Mouse (Mus musculus) 3134 (cell line): Measurements from ENCODE around the gene Serp2.

Source experiments
- DNase-seq: peaks from one replicate; pipeline ENCODE4 v3.0.0-alpha.2; 2011; ENCODE audit warnings: low spot score; ENCODE audit not compliant: insufficient read length; ENCODE audit errors: extremely low read depth

The Serp2 gene

DNA sequence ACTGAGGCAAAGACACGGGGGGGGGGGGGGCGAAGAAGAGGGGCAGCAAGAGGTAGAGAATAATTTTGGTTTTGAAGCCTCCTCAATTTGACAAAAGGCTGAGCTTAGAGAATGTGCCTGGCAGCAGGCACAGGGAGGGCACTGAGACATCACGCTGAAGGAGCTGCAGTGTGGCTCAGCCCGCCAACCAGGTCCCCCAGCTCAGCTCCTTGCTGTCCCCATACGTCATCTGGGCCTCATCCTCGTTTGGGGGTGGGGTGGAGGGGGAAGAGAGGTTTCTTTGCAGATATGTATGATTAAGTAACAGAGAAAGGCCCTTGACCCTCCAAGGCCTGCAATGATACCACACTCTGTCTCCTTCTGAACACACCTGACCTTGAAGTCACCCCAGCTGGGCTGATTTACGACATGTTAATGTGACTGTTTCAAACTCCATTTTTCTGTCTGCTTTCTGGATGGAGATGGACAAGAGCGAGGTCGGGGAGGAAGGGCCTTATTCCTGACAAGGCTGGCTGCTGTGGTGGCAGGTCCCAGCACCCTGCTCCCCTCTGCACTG lies 28.9 kb downstream of the Serp2 start:
- DNase-seq, result no peak

DNA sequence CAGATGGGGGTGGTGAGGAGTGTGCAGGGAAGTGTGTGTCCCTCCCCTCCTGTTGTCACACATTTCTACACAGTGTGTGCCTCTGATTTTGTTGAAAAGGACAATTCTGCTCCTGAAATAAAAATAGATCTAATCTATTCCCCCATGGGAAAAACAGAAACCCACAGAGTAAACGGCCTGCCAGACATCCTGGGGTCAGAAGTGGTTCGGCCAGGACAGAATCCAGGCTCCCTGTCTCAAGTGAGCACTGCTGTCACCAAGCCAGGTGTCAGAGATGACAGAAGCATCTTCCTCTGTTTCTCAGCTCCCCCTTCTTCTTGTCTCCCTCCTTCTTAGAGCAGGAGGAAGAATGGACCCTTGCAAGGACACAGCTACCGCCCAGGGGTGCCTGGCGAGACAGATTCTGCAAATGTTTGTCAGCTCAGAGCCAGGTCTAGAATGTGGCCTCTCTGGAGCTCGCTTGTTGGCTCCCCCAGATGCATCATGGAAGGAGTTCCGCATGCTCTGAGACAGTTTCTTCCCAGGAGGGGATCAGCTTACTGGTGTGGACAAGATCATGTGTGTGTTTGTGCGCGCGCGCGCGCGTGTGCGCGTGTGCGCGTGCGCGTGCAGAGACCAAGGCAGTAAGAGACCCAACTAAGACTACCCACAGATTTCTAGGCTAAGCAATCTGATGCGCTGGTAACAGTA lies 29.5 kb downstream of the Serp2 start:
- DNase-seq, result no peak

DNA sequence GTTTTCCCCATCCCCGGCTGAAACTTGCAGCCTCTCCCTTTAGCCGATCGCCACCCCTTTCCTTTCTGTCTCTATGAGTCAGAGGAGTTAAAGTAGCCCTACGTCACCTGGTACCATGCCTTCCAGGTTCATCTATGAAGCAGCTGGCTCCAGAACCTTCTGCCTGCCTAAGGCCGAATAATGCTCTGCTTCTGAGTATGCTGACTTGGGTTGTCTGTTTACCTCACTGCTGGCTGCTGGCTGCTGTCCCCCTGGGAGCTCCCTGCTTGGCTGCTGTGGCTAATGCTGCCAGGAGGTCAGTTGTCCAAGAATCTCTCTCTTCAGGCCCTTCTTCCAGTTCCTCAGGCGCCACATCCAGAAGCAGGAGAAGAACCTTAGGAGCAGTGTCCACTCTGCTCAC lies 30.2 kb downstream of the Serp2 start:
- DNase-seq, result peak; percentile 44

DNA sequence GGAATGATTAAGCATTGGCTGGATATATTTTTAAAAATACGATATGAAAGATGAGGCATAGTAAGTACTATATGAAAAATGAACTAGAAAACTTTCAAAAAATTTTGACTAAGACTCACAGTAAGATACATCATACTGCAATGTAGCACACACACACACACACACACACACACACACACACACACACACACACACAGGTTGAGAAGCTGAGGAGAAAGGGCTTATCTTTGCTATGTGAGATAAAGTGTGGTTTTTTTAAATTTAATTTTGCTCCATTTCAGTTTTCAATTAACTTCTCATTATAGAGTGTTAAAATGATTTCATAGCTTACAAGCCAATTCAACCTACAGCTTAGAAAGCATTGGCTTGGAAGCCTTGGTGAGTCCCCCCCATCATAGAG lies 33.3 kb downstream of the Serp2 start:
- no peak for DNase-seq

DNA sequence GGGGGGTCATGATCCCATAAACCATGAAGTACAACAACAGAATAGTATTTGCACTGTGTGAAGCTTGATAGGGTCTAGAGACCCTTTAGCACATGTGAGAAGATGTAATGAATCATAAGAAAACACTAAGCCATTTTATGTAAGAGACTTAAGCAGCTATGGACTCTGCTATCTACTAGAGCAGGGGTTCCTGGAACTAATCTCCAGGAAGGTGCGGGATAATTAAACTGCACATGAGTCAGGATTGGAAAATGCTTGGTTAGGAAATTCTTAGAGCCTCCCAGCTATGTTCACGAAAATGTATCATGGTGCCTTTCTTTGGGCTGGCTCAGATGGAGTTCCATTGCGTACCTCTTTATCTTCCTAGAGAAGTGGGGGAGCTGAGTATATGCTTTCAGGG lies 35.4 kb downstream of the Serp2 start:
- DNase-seq, result no peak

DNA sequence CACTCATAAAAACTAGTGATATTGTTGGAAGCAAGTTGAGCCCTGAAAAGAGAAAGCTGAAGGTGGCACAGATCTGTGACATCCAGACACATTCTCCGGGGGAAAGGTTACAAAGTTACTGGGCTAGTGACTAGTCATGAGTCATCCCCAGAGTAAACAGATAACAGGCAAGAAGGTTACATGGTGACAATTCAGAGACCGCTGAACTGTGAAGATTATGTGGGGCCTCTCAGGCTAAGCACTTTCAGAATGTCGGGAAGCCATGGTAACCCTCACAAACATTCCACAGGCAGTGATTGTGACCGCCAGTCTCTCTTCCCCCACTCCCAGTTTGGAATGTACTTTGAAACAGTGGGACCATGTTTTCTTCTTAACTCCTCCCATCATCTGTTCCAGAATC lies 36.1 kb downstream of the Serp2 start:
- peak; percentile 32 for DNase-seq

DNA sequence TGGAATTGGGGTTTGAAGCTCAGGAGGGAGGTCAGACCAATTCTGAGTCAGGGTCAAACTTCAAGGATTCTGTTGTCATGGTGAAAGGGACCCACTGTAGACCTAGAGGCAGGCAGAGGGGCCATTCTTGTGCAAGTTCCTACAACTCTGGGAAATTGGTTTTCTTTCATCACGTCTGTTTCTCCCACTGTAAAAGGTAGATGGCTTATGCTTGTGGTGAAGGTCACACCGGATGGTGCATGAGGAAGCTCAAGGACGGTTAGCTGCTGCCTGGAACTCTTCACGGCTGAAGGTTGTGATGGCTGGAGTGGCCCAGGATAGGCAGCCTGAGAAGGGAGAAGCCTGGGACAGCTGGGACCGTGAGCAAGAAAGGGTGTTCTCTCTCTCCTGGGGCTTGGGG lies 38.5 kb downstream of the Serp2 start:
- DNase-seq, result no peak

DNA sequence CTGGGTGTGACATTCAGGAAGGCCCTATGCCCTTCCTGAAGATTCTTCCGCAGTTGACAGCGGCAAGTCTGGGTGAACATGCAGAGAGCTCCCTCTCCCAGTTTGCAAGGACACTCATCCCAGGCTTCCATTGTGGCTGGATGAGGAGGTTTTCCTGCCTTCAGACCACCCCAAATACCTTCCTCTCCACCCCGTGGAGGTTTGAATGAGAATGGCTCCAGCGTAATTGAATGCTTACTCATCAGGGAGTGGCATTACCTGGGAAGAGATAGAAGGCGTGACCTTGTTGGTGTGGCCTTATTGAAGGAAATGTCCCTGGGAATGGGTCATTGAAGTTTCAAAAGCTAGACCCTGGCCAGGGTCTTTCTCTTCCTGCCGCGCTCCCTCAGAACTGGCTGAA lies 41.1 kb downstream of the Serp2 start:
- no peak for DNase-seq

DNA sequence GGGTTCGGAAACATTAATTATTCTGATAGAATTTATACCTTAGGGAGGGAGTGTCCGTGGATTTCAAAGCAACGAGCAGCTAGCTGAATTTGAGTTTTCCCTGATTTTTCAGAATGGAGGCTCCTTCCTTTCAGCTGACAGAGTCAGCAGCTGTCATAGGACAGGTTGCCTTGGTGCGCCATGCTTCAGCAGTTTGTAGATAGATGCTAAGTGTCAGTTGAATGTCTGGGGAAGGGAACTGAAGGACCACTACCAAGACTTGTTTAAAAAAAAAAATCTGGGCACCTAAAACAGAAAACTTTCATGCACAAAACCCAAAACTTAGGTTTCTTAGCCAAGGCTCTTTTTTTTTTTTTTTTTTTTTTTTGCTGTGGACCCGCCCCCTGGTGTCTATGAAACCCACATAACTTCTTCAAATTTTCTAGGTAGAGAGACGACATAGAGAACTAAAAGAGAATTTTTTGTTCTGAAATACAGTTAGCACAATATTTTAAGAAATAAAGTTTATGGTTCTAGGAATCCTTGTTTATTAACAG lies 42.6 kb downstream of the Serp2 start:
- no peak for DNase-seq

DNA sequence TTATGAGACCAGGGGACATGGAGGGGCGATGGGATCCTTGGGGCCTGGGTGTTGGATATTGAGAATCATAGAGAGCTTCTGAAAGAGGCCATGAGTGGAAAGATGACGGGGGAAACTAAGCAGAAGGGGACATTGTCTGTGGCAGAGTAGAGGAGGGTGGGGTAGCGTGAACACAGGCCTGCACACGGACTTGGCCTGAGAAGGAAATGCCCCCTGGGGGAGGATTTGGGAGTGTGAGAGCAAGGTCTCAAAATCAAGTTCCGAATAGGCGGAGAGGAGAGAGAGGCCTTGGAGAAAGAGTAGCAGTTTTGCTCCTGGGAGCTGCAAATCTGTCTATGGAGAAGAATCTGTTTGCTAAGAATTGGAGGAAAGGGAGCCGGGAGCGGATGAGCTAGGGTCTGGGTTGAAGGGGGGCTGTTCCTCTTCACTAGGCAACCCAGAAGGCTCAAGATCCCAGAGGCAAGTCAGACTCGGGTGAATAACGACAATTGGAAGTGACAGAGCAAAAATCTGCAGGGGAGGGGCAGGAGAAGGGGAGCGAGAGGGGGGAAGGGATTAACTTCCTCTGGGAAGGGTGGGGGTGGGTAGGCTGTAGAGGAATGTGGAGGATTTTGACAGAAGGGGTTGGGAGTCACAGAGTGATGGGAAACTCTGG lies 43.2 kb downstream of the Serp2 start:
- no peak for DNase-seq

DNA sequence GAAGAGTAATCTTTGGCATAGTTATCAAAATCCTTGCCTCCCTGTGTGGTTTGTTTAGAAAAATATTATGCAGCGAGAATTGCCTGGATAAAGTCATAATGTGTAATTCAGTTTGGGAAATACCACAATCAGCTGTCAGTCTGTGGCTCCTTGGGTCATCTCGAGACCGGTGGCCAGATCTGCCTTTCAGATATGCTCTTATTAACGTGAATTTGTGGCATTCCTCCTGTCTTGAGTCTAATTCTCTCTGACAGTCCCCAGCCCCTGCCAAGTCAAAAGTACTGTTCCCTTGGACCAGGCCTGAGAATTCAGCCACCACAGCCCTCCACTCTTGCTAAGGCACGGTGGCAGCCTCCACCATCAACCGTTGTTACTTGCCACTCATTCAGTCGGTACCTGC lies 44.7 kb downstream of the Serp2 start:
- no peak for DNase-seq

DNA sequence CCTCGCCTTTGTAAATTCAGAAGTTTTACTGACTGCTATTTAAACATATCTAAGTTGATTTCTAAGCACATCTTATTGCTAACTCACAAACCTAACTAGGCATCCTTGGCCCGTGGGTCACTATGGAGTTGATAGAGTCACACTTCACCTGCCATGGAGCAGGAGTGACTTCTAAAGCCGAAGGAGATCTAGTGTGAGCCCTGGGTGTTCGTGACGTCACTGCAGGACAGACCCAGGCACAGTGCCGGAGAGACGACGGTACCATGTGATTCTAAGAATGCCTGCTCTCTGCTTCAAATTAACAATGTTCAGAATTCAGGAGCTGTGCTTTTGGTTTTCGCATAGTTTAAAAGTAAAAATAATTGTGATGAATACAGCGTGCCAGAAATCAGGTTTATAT lies 48.0 kb downstream of the Serp2 start:
- DNase-seq, result no peak

DNA sequence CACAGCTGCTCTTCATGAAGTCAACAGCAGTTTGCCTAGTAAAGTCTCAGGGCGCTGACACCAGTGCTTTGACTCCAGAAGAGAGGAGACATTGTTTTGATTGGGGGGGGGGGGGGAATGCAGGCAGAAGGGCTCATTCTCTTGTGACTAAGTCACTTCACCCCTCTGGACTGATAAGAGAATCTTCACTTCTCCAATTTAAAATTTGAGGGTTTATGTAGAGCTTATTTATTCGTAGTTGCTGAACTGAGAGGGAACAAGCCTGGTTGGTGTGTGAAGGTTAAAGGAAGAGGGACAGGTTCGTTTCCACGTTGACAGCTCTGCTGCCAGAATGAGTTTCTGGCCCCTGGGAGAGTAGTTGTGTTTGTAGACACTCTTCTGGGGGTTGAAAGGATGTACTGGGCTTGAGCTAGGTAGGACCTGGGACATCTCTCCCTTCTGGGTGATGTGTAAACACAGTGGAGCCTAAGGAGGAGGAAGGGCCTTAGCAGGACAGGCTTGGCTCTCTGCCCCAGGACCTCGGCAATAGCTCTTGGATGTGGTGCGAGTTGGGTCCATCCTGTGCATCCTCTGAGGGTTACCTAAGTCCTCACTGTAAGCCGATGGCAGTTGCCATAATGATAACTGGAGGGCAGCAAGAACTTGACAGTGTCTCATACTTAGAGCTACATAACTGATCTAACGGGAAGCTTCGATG lies 48.7 kb downstream of the Serp2 start:
- no peak for DNase-seq

DNA sequence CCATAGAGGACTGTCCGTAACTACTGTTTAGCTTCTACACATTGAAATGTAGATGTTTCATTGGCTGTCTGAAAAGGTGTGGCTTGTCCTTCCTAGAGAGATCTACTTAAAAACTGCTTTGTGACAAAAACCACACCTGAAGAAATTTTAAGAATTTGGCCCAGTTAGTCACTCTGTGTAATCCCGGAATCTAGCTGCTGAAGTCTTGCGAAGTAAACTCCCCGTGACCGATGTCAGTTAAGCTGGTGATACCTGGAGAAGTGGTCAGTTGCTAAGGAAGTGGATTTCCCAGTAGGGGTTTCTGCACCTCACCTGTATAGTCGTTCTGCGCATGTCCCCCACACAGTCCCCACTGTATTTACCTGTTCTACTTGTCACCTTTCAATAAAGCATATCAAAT lies 49.3 kb downstream of the Serp2 start:
- no peak for DNase-seq

DNA sequence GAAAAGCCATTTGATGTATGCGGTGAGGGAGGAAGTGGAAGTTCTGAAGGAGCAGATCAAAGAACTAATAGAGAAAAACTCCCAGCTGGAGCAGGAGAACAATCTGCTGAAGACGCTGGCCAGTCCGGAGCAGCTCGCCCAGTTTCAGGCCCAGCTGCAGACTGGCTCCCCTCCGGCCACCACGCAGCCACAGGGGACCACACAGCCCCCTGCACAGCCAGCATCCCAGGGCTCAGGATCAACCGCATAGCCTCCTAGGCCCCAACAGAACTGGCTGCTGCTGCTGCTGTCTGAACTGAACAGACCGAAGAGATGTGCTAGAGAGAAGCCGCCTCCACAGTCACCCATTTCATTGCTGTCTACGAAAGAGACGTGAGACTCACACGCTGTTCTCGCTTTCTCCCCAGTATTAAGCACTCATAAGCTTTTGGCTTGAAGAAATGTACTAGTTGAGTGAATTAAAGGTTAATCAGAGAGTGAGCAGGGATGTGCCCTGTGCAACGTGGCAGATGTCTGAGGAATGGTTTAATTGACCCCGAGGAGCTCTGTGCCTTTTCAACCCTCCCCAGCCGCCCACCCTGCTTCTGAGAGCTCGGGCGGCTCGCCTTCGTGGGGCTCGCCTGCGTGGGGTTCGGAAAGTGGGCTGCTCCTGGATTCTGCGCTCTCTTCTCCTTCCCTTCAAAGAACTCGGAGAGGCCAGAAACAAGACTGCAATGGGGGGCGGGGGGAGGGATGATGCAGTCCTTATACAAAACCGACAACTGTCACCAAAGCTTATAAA lies 50.1 kb downstream of the Serp2 start:
- DNase-seq, result no peak

DNA sequence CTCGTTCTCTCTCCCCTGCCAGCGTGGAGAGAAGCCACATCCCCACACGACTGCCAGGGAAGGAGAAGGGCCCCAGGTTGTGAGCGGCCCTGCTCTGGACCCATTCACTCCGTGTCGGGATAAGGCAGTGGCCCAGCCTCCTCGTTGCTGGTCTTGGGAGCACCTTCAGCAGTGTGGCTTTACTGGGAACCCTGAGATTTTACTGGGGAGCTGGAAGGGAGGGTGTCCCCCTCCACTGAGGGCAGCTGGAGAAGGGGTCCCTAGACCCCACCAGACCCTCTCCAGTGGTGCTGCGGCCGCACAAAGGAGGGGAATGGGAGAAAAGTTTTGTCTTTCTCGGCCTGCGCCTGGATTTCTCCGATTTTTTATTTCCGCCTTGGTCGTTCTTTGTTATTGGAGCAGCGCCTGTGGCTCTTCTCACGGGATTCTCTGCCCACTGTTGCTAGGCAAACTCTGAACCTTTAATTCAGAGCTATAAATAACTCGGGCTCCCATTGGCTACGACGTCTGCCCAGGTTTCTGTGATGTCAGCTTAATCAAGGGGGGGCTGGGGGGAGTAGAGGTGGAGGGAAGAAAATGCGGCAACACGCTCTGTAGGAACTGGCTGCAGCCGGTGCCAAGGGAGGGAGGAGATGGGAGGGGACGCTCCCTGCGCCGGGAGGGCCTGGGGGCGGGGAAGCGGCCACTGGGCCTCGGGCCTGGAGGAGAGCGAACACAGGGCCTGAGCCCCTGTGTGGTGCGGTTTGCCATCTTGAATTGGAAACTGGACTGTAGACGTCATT lies 51.1 kb downstream of the Serp2 start:
- DNase-seq, result peak; percentile 85

DNA sequence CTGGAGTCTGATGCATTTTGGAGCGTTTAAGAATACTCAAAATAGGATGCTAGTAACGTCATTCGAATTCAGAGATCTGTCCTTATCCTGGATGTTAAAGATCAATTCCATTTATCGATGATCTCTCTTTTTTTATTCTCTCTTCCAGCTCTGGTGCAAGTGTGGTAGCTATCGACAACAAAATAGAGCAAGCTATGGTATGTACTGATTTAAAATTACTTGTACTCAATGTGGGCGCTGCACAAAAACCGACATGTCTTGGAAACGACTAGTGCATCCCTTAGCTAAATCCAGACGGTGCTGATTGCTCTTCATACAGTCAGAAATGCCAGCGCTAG lies 51.6 kb downstream of the Serp2 start:
- no peak for DNase-seq

DNA sequence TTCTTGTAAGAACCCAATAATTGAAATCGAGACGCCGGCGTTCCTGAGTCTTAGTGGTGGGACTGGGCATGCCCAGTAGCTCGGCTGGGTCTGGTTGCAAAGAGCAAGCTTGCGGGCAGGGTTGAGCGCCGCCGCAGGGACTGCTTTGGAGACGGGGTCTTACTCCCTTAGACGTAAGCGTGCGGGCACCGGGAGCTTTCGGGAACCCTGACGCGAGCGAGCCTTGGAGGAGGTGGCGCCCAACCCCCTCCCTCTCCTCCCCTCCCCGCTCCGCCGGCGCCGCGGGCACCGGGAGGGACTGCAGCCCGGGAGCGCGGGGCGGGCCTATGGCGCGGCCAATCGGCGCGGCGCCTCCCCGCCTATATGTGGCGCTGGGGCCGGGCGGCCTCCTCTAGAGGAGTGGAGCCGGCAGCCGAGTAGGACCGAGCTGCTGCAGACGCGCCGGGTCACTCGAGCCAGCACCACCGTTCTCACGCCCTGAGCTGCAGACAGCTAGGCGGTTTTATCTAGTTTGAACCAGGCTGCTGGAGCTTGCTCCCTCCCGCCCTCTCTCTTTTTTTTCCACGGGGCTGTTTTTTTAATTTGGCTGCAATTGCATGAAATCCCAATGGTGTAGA lies 52.5 kb downstream of the Serp2 start:
- DNase-seq, result peak; percentile 92

DNA sequence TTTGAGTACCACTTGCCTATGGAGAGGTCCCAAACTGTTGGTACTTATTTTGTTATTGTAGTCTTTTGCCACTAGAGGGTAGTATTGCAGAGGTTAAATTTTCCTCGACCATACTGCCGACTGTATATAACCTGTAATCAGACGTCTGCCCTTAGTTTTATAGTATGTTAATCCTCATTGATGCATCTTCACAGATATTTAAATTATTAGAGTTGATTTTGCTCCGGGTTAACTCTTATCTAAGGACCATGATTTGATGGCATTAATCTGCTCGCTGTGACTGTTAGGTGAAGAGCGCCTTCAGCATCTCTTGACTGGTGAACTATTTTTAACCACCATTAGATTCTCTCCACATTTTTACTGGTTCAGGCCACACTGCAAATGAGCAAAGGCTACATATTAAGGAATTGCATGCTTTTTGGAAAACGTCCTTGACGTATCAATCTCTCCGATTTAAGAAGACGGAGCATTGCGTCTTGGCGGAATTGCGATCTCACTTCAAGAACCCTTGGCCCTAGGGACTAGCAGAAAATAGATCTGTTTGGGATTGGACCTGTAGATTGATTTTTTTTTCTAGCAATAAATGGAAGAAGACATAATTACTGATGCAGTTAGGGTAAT lies 53.3 kb downstream of the Serp2 start:
- no peak for DNase-seq
